9 mouse cellular contexts compared by ENCODE assay signal in genomic region chr8:84794486-84794885, GRCm38 (mm10). TPM values are rescaled to one million over a fixed set of nuclear protein-coding genes. Genes with fewer than 3 reads are reported as not detected.
DNase-seq lines count a peak whose midpoint lies in the region; ATAC-seq lines count a peak whose summit lies in the region.
"Had no signal": no experiment of that assay in that cellular context is flagged by ENCODE, and none has a peak within 500 bp of the region (broad histone marks: within the 10 kb centered on the region; RNA-seq: fewer than 3 reads in every experiment).

No protein-coding gene starts in this region.

- peaks cover 100% of the 10 kb centered on the region for H3K27me3 ChIP-seq in heart, embryonic 10.5 days (ENCODE audit: insufficient read depth, poor library complexity, severe bottlenecking)
- H3K27me3 ChIP-seq in stomach, embryonic 16.5 days (ENCODE audit: control insufficient read depth, insufficient read depth, low read length), result 0 out of 2 replicates have a peak, but pooled peaks cover 4% of the 10 kb centered on the region

- no peak overlapping the region for H3K27ac ChIP-seq in heart, embryonic 10.5 days
- peak overlapping the region; percentile 75 for H3K27ac ChIP-seq in stomach, embryonic 16.5 days (ENCODE audit: low read length)

- peak overlapping the region; percentile 32 for H3K9ac ChIP-seq in stomach, embryonic 16.5 days (ENCODE audit: low read length)

- 0 out of 2 replicates have a peak, but pooled peaks have one; percentile 2 for ATAC-seq in stomach, embryonic 16.5 days (ENCODE audit: insufficient read depth, low FRiP score)

- no peak overlapping the region for H3K4me3 ChIP-seq in heart, embryonic 10.5 days
- H3K4me3 ChIP-seq in stomach, embryonic 16.5 days (replicated peaks; ENCODE audit: low read length), result peak overlapping the region; percentile 0; the same call in 1 of the 2 replicates

- peak; percentile 96 for DNase-seq in heart, adult 11 months
- DNase-seq in heart, embryonic 10.5 days (ENCODE audit: low spot score), result no peak
- peak; percentile 43 for DNase-seq in lung, postnatal 10 days
- DNase-seq in lung, postnatal 25 days (ENCODE audit: low spot score), result no peak
- peak; percentile 44 for DNase-seq in heart, postnatal 4 days
- DNase-seq in natural killer cell, adult 2 months (ENCODE audit: low spot score in 2 of 2), result no peak
- DNase-seq in embryo, embryonic 9.5 days (ENCODE audit: extremely low spot score), result no peak
- DNase-seq: adrenal gland, postnatal 10 days had no signal

- H3K36me3 ChIP-seq in heart, embryonic 10.5 days, result no peaks in the 10 kb centered on the region; the same call in 1 of the 2 replicates
- no peaks in the 10 kb centered on the region for H3K36me3 ChIP-seq in stomach, embryonic 16.5 days (ENCODE audit: control insufficient read depth, insufficient read depth, low read length)

- H3K9me3 ChIP-seq in heart, embryonic 10.5 days, result no peaks in the 10 kb centered on the region
- no peaks in the 10 kb centered on the region for H3K9me3 ChIP-seq in stomach, embryonic 16.5 days (replicated peaks; ENCODE audit: control insufficient read depth, low read length)

- H3K4me2 ChIP-seq in stomach, embryonic 16.5 days (ENCODE audit: low read depth, low read length), result peak overlapping the region; percentile 36

- WGBS in heart, embryonic 10.5 days, result 51% methylated on average over 7 of the region's 7 CpGs
- WGBS in stomach, embryonic 16.5 days, result 46% methylated on average over 7 of the region's 7 CpGs

- peaks cover 17% of the 10 kb centered on the region for H3K4me1 ChIP-seq in heart, embryonic 10.5 days
- peaks cover 61% of the 10 kb centered on the region for H3K4me1 ChIP-seq in stomach, embryonic 16.5 days (ENCODE audit: control insufficient read depth, insufficient read depth, low read length)

RNA-seq across cellular contexts. Expression of gene Nfix, which starts 5.7 kb away (rescaled TPM):
- 0.87 and 2.1 TPM in 2 replicates for polyA plus RNA-seq in heart, embryonic 10.5 days (2016; fragmentation: Nextera tagmentation; extraction: Ambion mirVana)
- total RNA-seq in heart, postnatal 4 days (2021), result 100 to 1,000 TPM; 189 to 211 TPM
- polyA plus RNA-seq in stomach, embryonic 16.5 days (2015; fragmentation: Nextera tagmentation; extraction: Ambion mirVana), result 36.5 and 37.8 TPM in 2 replicates

RNA-seq across cellular contexts. Expression of gene Dand5, which starts 28.1 kb away (rescaled TPM):
- 5.3 TPM in 2 replicates for polyA plus RNA-seq in heart, embryonic 10.5 days (2016; fragmentation: Nextera tagmentation; extraction: Ambion mirVana)
- 1 to 10 TPM; 3.4 to 3.6 TPM for total RNA-seq in heart, postnatal 4 days (2021)
- 6.0 and 7.2 TPM in 2 replicates for polyA plus RNA-seq in stomach, embryonic 16.5 days (2015; fragmentation: Nextera tagmentation; extraction: Ambion mirVana)

RNA-seq across cellular contexts. Expression of gene Gadd45gip1, which starts 36.8 kb away (rescaled TPM):
- polyA plus RNA-seq in heart, embryonic 10.5 days (2016; fragmentation: Nextera tagmentation; extraction: Ambion mirVana), result 57.3 and 60.5 TPM in 2 replicates
- total RNA-seq in heart, postnatal 4 days (2021), result 10 to 100 TPM; 24.2 to 26.2 TPM
- 42.0 and 49.5 TPM in 2 replicates for polyA plus RNA-seq in stomach, embryonic 16.5 days (2015; fragmentation: Nextera tagmentation; extraction: Ambion mirVana)

RNA-seq across cellular contexts. Expression of gene Rad23a, which starts 46.0 kb away (rescaled TPM):
- 137 and 154 TPM in 2 replicates for polyA plus RNA-seq in heart, embryonic 10.5 days (2016; fragmentation: Nextera tagmentation; extraction: Ambion mirVana)
- 10 to 100 TPM; 90.9 to 91.8 TPM for total RNA-seq in heart, postnatal 4 days (2021)
- polyA plus RNA-seq in stomach, embryonic 16.5 days (2015; fragmentation: Nextera tagmentation; extraction: Ambion mirVana), result 106 and 122 TPM in 2 replicates

RNA-seq across cellular contexts. Expression of gene Calr, which starts 52.2 kb away (rescaled TPM):
- 881 and 1,047 TPM in 2 replicates for polyA plus RNA-seq in heart, embryonic 10.5 days (2016; fragmentation: Nextera tagmentation; extraction: Ambion mirVana)
- 100 to 1,000 TPM; 320 to 358 TPM for total RNA-seq in heart, postnatal 4 days (2021)
- 1,028 and 1,118 TPM in 2 replicates for polyA plus RNA-seq in stomach, embryonic 16.5 days (2015; fragmentation: Nextera tagmentation; extraction: Ambion mirVana)

Comparison
In these comparisons a context has a peak if more than half of its experiments do, and no peak if none do; other contexts are left out.
1. DNase-seq: peak in heart, adult 11 months (single experiment), lung, postnatal 10 days (single experiment) and heart, postnatal 4 days (single experiment); none in heart, embryonic 10.5 days (single experiment), lung, postnatal 25 days (single experiment), natural killer cell, adult 2 months (0 of 2) and embryo, embryonic 9.5 days (single experiment).
2. RNA of gene Nfix, which starts 5.7 kb away (polyA plus RNA-seq): 36.5 to 37.8 TPM in stomach, embryonic 16.5 days; 0.87 to 2.1 TPM in heart, embryonic 10.5 days; every median in the first group is over 10 times any median in the second.